Mouse (Mus musculus): ENCODE results near the gene Pelp1. TPM values are rescaled to one million over a fixed set of nuclear protein-coding genes. Genes with fewer than 3 reads are reported as not detected.
A peak's percentile ranks its signal among the peaks of the same experiment; 100 is the strongest.

Pelp1 gene
- polyA plus RNA-seq, 1 experiment from 2014 or later: 42.1 TPM

GRCm38 (mm10) chr11:70412591-70412990 lies 2.8 kb upstream of the Pelp1 start:
- no peak overlapping the region for H3K4me2 ChIP-seq
- no peaks in the 10 kb centered on the region for H3K9me3 ChIP-seq (replicated peaks)
- no peak overlapping the region for H3K27ac ChIP-seq
- H3K36me3 ChIP-seq: no peaks in the 10 kb centered on the region
- 78% methylated on average over 5 of the region's 5 CpGs for WGBS
- no peak for ATAC-seq (replicated peaks; ENCODE audit: low FRiP score)
- no peak overlapping the region for H3K4me3 ChIP-seq (replicated peaks)
- H3K9ac ChIP-seq: no peak overlapping the region
- peaks cover 23% of the 10 kb centered on the region for H3K4me1 ChIP-seq
- no peaks in the 10 kb centered on the region for H3K27me3 ChIP-seq

- no peak; the same call in 1 of the 2 replicates for ATAC-seq (replicated peaks; ENCODE audit: low FRiP score)
- Histone ChIP-seq H3K4me2 (peak overlapping the region; percentile 82), H3K9ac (peak overlapping the region; percentile 99)
Observed at GRCm38 (mm10) chr11:70410297-70410643, 439 bp upstream of the Pelp1 start.

GRCm38 (mm10) chr11:70403598-70403997 lies 6.2 kb downstream of the Pelp1 start:
- Histone ChIP-seq H3K9ac (no peak overlapping the region), H3K27me3 (no peaks in the 10 kb centered on the region), H3K4me3 (replicated peaks) (no peak overlapping the region), H3K4me1 (peaks cover 9% of the 10 kb centered on the region), H3K9me3 (replicated peaks) (no peaks in the 10 kb centered on the region), H3K36me3 (peaks cover 78% of the 10 kb centered on the region), H3K27ac (no peak overlapping the region), H3K4me2 (no peak overlapping the region)
- no peak for ATAC-seq (replicated peaks; ENCODE audit: low FRiP score)
- 74% methylated on average over 2 of the region's 2 CpGs for WGBS

More at GRCm38 (mm10) chr11:70410297-70410643, 439 bp upstream of the Pelp1 start:
- H3K4me1 ChIP-seq: peaks cover 23% of the 10 kb centered on the region
- H3K4me3 ChIP-seq (replicated peaks): peak overlapping the region; percentile 89
- H3K36me3 ChIP-seq: peaks cover 13% of the 10 kb centered on the region
- H3K27ac ChIP-seq: peak overlapping the region; percentile 88
- no peaks in the 10 kb centered on the region for H3K9me3 ChIP-seq (replicated peaks)
- H3K27me3 ChIP-seq: no peaks in the 10 kb centered on the region
- 62% methylated on average over 6 of the region's 6 CpGs for WGBS

GRCm38 (mm10) chr11:70389421-70389820 lies 20.4 kb downstream of the Pelp1 start:
- ATAC-seq (replicated peaks; ENCODE audit: low FRiP score): no peak
- H3K4me3 ChIP-seq (replicated peaks): no peak overlapping the region
- H3K9me3 ChIP-seq (replicated peaks): no peaks in the 10 kb centered on the region
- H3K27me3 ChIP-seq: no peaks in the 10 kb centered on the region
- peaks cover 5% of the 10 kb centered on the region; the same call in 1 of the 2 replicates for H3K4me1 ChIP-seq
- no peak overlapping the region for H3K9ac ChIP-seq
- H3K36me3 ChIP-seq: peaks cover 38% of the 10 kb centered on the region
- whole genome bisulfite sequencing: 86% methylated on average over 5 of the region's 5 CpGs
- H3K4me2 ChIP-seq: no peak overlapping the region
- no peak overlapping the region for H3K27ac ChIP-seq

GRCm38 (mm10) chr11:70387436-70387835 lies 22.4 kb downstream of the Pelp1 start:
- H3K36me3 ChIP-seq: peaks cover 21% of the 10 kb centered on the region
- no peaks in the 10 kb centered on the region for H3K9me3 ChIP-seq (replicated peaks)
- no peaks in the 10 kb centered on the region for H3K27me3 ChIP-seq
- WGBS: 63% methylated on average over 5 of the region's 5 CpGs
- ATAC-seq (replicated peaks; ENCODE audit: low FRiP score): no peak
- no peak overlapping the region for H3K27ac ChIP-seq
- H3K4me2 ChIP-seq: no peak overlapping the region
- peaks cover 9% of the 10 kb centered on the region for H3K4me1 ChIP-seq
- H3K9ac ChIP-seq: no peak overlapping the region
- no peak overlapping the region for H3K4me3 ChIP-seq (replicated peaks)

GRCm38 (mm10) chr11:70384136-70384535 lies 25.7 kb downstream of the Pelp1 start:
- H3K4me1 ChIP-seq: peaks cover 12% of the 10 kb centered on the region
- H3K27me3 ChIP-seq: no peaks in the 10 kb centered on the region
- H3K9me3 ChIP-seq (replicated peaks): no peaks in the 10 kb centered on the region
- WGBS: 31% methylated on average over 3 of the region's 3 CpGs
- H3K36me3 ChIP-seq: peaks cover 7% of the 10 kb centered on the region
- no peak overlapping the region for H3K27ac ChIP-seq
- no peak overlapping the region for H3K4me3 ChIP-seq (replicated peaks)
- no peak for ATAC-seq (replicated peaks; ENCODE audit: low FRiP score)
- no peak overlapping the region for H3K4me2 ChIP-seq
- no peak overlapping the region for H3K9ac ChIP-seq

GRCm38 (mm10) chr11:70381330-70381729 lies 28.5 kb downstream of the Pelp1 start:
- 75% methylated on average over 2 of the region's 2 CpGs for WGBS
- no peaks in the 10 kb centered on the region for H3K9me3 ChIP-seq (replicated peaks)
- no peaks in the 10 kb centered on the region for H3K27me3 ChIP-seq
- no peak overlapping the region for H3K4me2 ChIP-seq
- H3K27ac ChIP-seq: no peak overlapping the region
- H3K4me1 ChIP-seq: peaks cover 7% of the 10 kb centered on the region
- peaks cover 7% of the 10 kb centered on the region for H3K36me3 ChIP-seq
- H3K4me3 ChIP-seq (replicated peaks): no peak overlapping the region
- ATAC-seq (replicated peaks; ENCODE audit: low FRiP score): no peak
- H3K9ac ChIP-seq: no peak overlapping the region

- Histone ChIP-seq H3K9me3 (replicated peaks) (no peaks in the 10 kb centered on the region), H3K9ac (no peak overlapping the region), H3K36me3 (peaks cover 5% of the 10 kb centered on the region), H3K27me3 (0 out of 2 replicates have a peak, but pooled peaks cover 3% of the 10 kb centered on the region), H3K4me1 (peaks cover 7% of the 10 kb centered on the region), H3K4me2 (no peak overlapping the region), H3K4me3 (replicated peaks) (no peak overlapping the region), H3K27ac (no peak overlapping the region)
- 70% methylated on average over 1 of the region's 1 CpGs for WGBS
- no peak for ATAC-seq (replicated peaks; ENCODE audit: low FRiP score)
Observed at GRCm38 (mm10) chr11:70380478-70381005, 29.3 kb downstream of the Pelp1 start.

- no peaks in the 10 kb centered on the region for H3K4me1 ChIP-seq
- H3K27me3 ChIP-seq: 0 out of 2 replicates have a peak, but pooled peaks cover 13% of the 10 kb centered on the region
- H3K4me3 ChIP-seq (replicated peaks): no peak overlapping the region
- H3K9me3 ChIP-seq (replicated peaks): no peaks in the 10 kb centered on the region
- H3K27ac ChIP-seq: no peak overlapping the region
- ATAC-seq (replicated peaks; ENCODE audit: low FRiP score): no peak
- no peaks in the 10 kb centered on the region for H3K36me3 ChIP-seq
- WGBS: 64% methylated on average over 6 of the region's 6 CpGs
- H3K9ac ChIP-seq: no peak overlapping the region
- H3K4me2 ChIP-seq: no peak overlapping the region
Observed at GRCm38 (mm10) chr11:70376054-70376453, 33.8 kb downstream of the Pelp1 start.

- WGBS: 75% methylated on average over 3 of the region's 3 CpGs
- H3K4me2 ChIP-seq: no peak overlapping the region
- H3K4me1 ChIP-seq: no peaks in the 10 kb centered on the region
- 0 out of 2 replicates have a peak, but pooled peaks cover 13% of the 10 kb centered on the region for H3K27me3 ChIP-seq
- no peaks in the 10 kb centered on the region for H3K9me3 ChIP-seq (replicated peaks)
- H3K9ac ChIP-seq: no peak overlapping the region
- ATAC-seq (replicated peaks; ENCODE audit: low FRiP score): no peak
- no peak overlapping the region for H3K4me3 ChIP-seq (replicated peaks)
- no peaks in the 10 kb centered on the region for H3K36me3 ChIP-seq
- no peak overlapping the region for H3K27ac ChIP-seq
Observed at GRCm38 (mm10) chr11:70374302-70374701, 35.5 kb downstream of the Pelp1 start.

GRCm38 (mm10) chr11:70372849-70373557 lies 36.8 kb downstream of the Pelp1 start:
- WGBS: 59% methylated on average over 7 of the region's 7 CpGs
- ATAC-seq (replicated peaks; ENCODE audit: low FRiP score): no peak
- Histone ChIP-seq H3K9ac (no peak overlapping the region), H3K9me3 (replicated peaks) (no peaks in the 10 kb centered on the region), H3K36me3 (no peaks in the 10 kb centered on the region), H3K4me2 (no peak overlapping the region), H3K27ac (peak overlapping the region; percentile 34; the same call in 1 of the 2 replicates), H3K27me3 (0 out of 2 replicates have a peak, but pooled peaks cover 13% of the 10 kb centered on the region), H3K4me1 (no peaks in the 10 kb centered on the region), H3K4me3 (replicated peaks) (no peak overlapping the region)

- Histone ChIP-seq H3K4me3 (replicated peaks) (no peak overlapping the region), H3K36me3 (no peaks in the 10 kb centered on the region), H3K9me3 (replicated peaks) (no peaks in the 10 kb centered on the region), H3K4me1 (no peaks in the 10 kb centered on the region), H3K27ac (no peak overlapping the region), H3K9ac (no peak overlapping the region), H3K4me2 (no peak overlapping the region), H3K27me3 (0 out of 2 replicates have a peak, but pooled peaks cover 13% of the 10 kb centered on the region)
- ATAC-seq (replicated peaks; ENCODE audit: low FRiP score): no peak
Observed at GRCm38 (mm10) chr11:70372396-70372795, 37.4 kb downstream of the Pelp1 start.
